Mouse (Mus musculus) liver, embryonic 15.5 days (tissue): ENCODE measurements around the gene Vmo1. TPM values are rescaled to one million over a fixed set of nuclear protein-coding genes. Genes with fewer than 3 reads are reported as not detected.
"Not testable (repeated sequence)": the region's sequence is repeated elsewhere in the genome, so short reads cannot be mapped to it uniquely, and the experiment has no call there.

Experiments
- ATAC-seq: fragments of 200-750 bp; cut with Nextera tagmentation; 2 replicates; pipeline ENCODE4 v1.8.0; 2017; ENCODE audit warnings: moderate number of reproducible peaks, mild to moderate bottlenecking, moderate library complexity; ENCODE audit not compliant: insufficient read depth
- H3K27ac ChIP-seq: fragments of 300-500 bp; sonication (generic); replicated peaks from 2 replicates; pipeline ENCODE4 v1.5.1; 2015; ENCODE audit warnings: mild to moderate bottlenecking, inconsistent platforms
- H3K27me3 ChIP-seq: fragments of 300-500 bp; sonication (generic); 2 replicates; pipeline ENCODE4 v1.6.1; 2015; ENCODE audit warnings: mild to moderate bottlenecking, inconsistent platforms
- H3K36me3 ChIP-seq: fragments of 300-500 bp; sonication (generic); replicated peaks from 2 replicates; pipeline ENCODE4 v1.6.1; 2015; ENCODE audit warnings: moderate library complexity, mild to moderate bottlenecking, inconsistent platforms
- H3K4me1 ChIP-seq: fragments of 300-500 bp; sonication (generic); replicated peaks from 2 replicates; pipeline ENCODE4 v1.6.1; 2015; ENCODE audit warnings: inconsistent platforms
- H3K4me2 ChIP-seq: fragments of 300-500 bp; sonication (generic); 2 replicates; pipeline ENCODE4 v1.6.1; 2015; ENCODE audit warnings: moderate library complexity, mild to moderate bottlenecking, inconsistent platforms
- H3K4me3 ChIP-seq: fragments of 300-500 bp; sonication (generic); replicated peaks from 2 replicates; pipeline ENCODE4 v1.5.1; 2015; ENCODE audit warnings: mild to moderate bottlenecking, inconsistent platforms
- H3K9ac ChIP-seq: fragments of 300-500 bp; sonication (generic); 2 replicates; pipeline ENCODE4 v1.6.1; 2015; ENCODE audit warnings: moderate library complexity, mild to moderate bottlenecking, inconsistent platforms
- H3K9me3 ChIP-seq: fragments of 300-500 bp; sonication (generic); replicated peaks from 2 replicates; pipeline ENCODE4 v1.6.1; 2016; ENCODE audit warnings: inconsistent platforms
- WGBS: fragments of 180-500 bp; shearing (Covaris S2); methylation state at CpG from one replicate; pipeline ENCODE4 v1.1.7; 2015; ENCODE audit warnings: mixed read lengths; ENCODE audit not compliant: insufficient replicate concordance; 5-methylcytosine and 5-hydroxymethylcytosine counted together
- polyA plus RNA-seq: library from polyadenylated mRNA; unstranded; fragments of >200 nt; fragmentation: Nextera tagmentation; extraction: Ambion mirVana; gene quantifications from 2 replicates; pipeline ENCODE4 v1.2.1, GENCODE M21; 2015

Gene Vmo1
- polyA plus RNA-seq, 1 experiment from 2014 or later = 0.31 TPM

GRCm38 (mm10) chr11:70539877-70540587 lies 25.6 kb upstream of the Vmo1 start, which contains the start of gene Pld2:
TSS of gene Pld2 (plus strand) at chr11:70540064.
- WGBS = under 1% methylated on average over 62 of the region's 65 CpGs
- Histone ChIP-seq H3K36me3 (no peaks in the 10 kb centered on the region), H3K9ac (no peak within 1 kb of the TSS), H3K9me3 (no peaks in the 10 kb centered on the region), H3K27me3 (peaks cover 53% of the 10 kb centered on the region), H3K4me2 (peak within 1 kb of the TSS; percentile 71), H3K27ac (peak within 1 kb of the TSS; percentile 51), H3K4me1 (peaks cover 16% of the 10 kb centered on the region), H3K4me3 (peak within 1 kb of the TSS; percentile 59)
- ATAC-seq = peak; percentile 94

- 13% methylated on average over 9 of the region's 9 CpGs for WGBS
- Histone ChIP-seq H3K9ac (no peak overlapping the region), H3K4me3 (peak overlapping the region; percentile 59), H3K4me2 (peak overlapping the region; percentile 71), H3K9me3 (no peaks in the 10 kb centered on the region), H3K27ac (0 out of 2 replicates have a peak overlapping the region, but pooled peaks have one; percentile 31), H3K27me3 (peaks cover 53% of the 10 kb centered on the region), H3K36me3 (no peaks in the 10 kb centered on the region), H3K4me1 (peaks cover 16% of the 10 kb centered on the region)
- ATAC-seq = no peak
These were observed 25.0 kb upstream of the Vmo1 start for GRCm38 (mm10) chr11:70539423-70539822.

GRCm38 (mm10) chr11:70532839-70533238 lies 18.4 kb upstream of the Vmo1 start, which contains the start of gene Gm40193:
TSS of gene Gm40193 (minus strand) at chr11:70532939.
- Histone ChIP-seq H3K27ac (no peak within 1 kb of the TSS), H3K9ac (no peak within 1 kb of the TSS), H3K9me3 (no peaks in the 10 kb centered on the region), H3K36me3 (peaks cover 8% of the 10 kb centered on the region), H3K4me3 (no peak within 1 kb of the TSS), H3K4me2 (no peak within 1 kb of the TSS), H3K27me3 (peaks cover 6% of the 10 kb centered on the region; the same call in 1 of the 2 replicates), H3K4me1 (no peaks in the 10 kb centered on the region)
- WGBS = 68% methylated on average over 6 of the region's 6 CpGs
- no peak for ATAC-seq

GRCm38 (mm10) chr11:70531065-70531464 lies 16.6 kb upstream of the Vmo1 start:
- not testable (repeated sequence) for H3K9ac ChIP-seq, H3K27ac ChIP-seq, H3K4me1 ChIP-seq, H3K4me2 ChIP-seq, H3K9me3 ChIP-seq, H3K4me3 ChIP-seq, H3K27me3 ChIP-seq, ATAC-seq
- WGBS = 62% methylated on average over 2 of the region's 2 CpGs
- peaks cover 26% of the 10 kb centered on the region for H3K36me3 ChIP-seq

- no peaks in the 10 kb centered on the region for H3K9me3 ChIP-seq
- ATAC-seq = no peak
- H3K27me3 ChIP-seq = no peaks in the 10 kb centered on the region
- H3K4me3 ChIP-seq = no peak overlapping the region
- H3K36me3 ChIP-seq = peaks cover 28% of the 10 kb centered on the region
- no peak overlapping the region for H3K4me2 ChIP-seq
- 70% methylated on average over 7 of the region's 7 CpGs for WGBS
- no peak overlapping the region for H3K9ac ChIP-seq
- no peak overlapping the region for H3K27ac ChIP-seq
- peaks cover 19% of the 10 kb centered on the region for H3K4me1 ChIP-seq
These were observed 14.2 kb upstream of the Vmo1 start for GRCm38 (mm10) chr11:70528610-70529009.

GRCm38 (mm10) chr11:70526211-70526610 lies 11.8 kb upstream of the Vmo1 start:
- 74% methylated on average over 12 of the region's 12 CpGs for WGBS
- H3K36me3 ChIP-seq = peaks cover 28% of the 10 kb centered on the region
- H3K9me3 ChIP-seq = no peaks in the 10 kb centered on the region
- H3K4me1 ChIP-seq = peaks cover 19% of the 10 kb centered on the region
- 0 out of 2 replicates have a peak overlapping the region, but pooled peaks have one; percentile 9 for H3K27ac ChIP-seq
- no peaks in the 10 kb centered on the region for H3K27me3 ChIP-seq
- peak overlapping the region; percentile 76 for H3K9ac ChIP-seq
- no peak for ATAC-seq
- H3K4me2 ChIP-seq = peak overlapping the region; percentile 74
- peak overlapping the region; percentile 81 for H3K4me3 ChIP-seq

- H3K4me1 ChIP-seq = peaks cover 20% of the 10 kb centered on the region
- peak overlapping the region; percentile 68 for H3K27ac ChIP-seq
- peak overlapping the region; percentile 76 for H3K9ac ChIP-seq
- 1% methylated on average over 12 of the region's 12 CpGs for WGBS
- peak overlapping the region; percentile 81 for H3K4me3 ChIP-seq
- H3K4me2 ChIP-seq = peak overlapping the region; percentile 74
- peaks cover 2% of the 10 kb centered on the region for H3K27me3 ChIP-seq
- H3K36me3 ChIP-seq = peaks cover 28% of the 10 kb centered on the region
- no peaks in the 10 kb centered on the region for H3K9me3 ChIP-seq
- peak; percentile 21; the same call in 1 of the 2 replicates for ATAC-seq
These were observed 11.3 kb upstream of the Vmo1 start for GRCm38 (mm10) chr11:70525726-70526125.

- H3K27ac ChIP-seq = peak within 1 kb of the TSS; percentile 68
- ATAC-seq = peak; percentile 89
These were observed 10.8 kb upstream of the Vmo1 start, which contains the start of gene Psmb6 for GRCm38 (mm10) chr11:70525184-70525678. TSS of gene Psmb6 (plus strand) at chr11:70525367.

GRCm38 (mm10) chr11:70524782-70525181 lies 10.4 kb upstream of the Vmo1 start:
- peak overlapping the region; percentile 74 for H3K4me2 ChIP-seq
- WGBS = 2% methylated on average over 8 of the region's 8 CpGs
- peaks cover 27% of the 10 kb centered on the region for H3K4me1 ChIP-seq
- H3K9me3 ChIP-seq = no peaks in the 10 kb centered on the region
- peak overlapping the region; percentile 81 for H3K4me3 ChIP-seq
- peak overlapping the region; percentile 66 for H3K27ac ChIP-seq
- peaks cover 11% of the 10 kb centered on the region for H3K27me3 ChIP-seq
- H3K36me3 ChIP-seq = peaks cover 28% of the 10 kb centered on the region
- peak overlapping the region; percentile 22; the same call in 1 of the 2 replicates for H3K9ac ChIP-seq
- ATAC-seq = peak; percentile 45

More at GRCm38 (mm10) chr11:70525184-70525678, 10.8 kb upstream of the Vmo1 start, which contains the start of gene Psmb6:
- H3K4me2 ChIP-seq = peak within 1 kb of the TSS; percentile 74
- peaks cover 28% of the 10 kb centered on the region for H3K36me3 ChIP-seq
- H3K9me3 ChIP-seq = no peaks in the 10 kb centered on the region
- peak within 1 kb of the TSS; percentile 81 for H3K4me3 ChIP-seq
- H3K9ac ChIP-seq = peak within 1 kb of the TSS; percentile 76
- peaks cover 22% of the 10 kb centered on the region for H3K4me1 ChIP-seq
- peaks cover 7% of the 10 kb centered on the region for H3K27me3 ChIP-seq
- under 1% methylated on average over 25 of the region's 26 CpGs for WGBS

- Histone ChIP-seq H3K27me3 (peaks cover 14% of the 10 kb centered on the region), H3K4me1 (peaks cover 38% of the 10 kb centered on the region), H3K36me3 (peaks cover 26% of the 10 kb centered on the region)
- WGBS = 72% methylated on average over 8 of the region's 8 CpGs
- H3K9me3 ChIP-seq, H3K4me2 ChIP-seq, ATAC-seq, H3K9ac ChIP-seq, H3K4me3 ChIP-seq, H3K27ac ChIP-seq: not testable (repeated sequence)
These were observed 9.0 kb upstream of the Vmo1 start for GRCm38 (mm10) chr11:70523306-70523989.
